Mouse (Mus musculus): Measurements from ENCODE around the gene Trim60.

Gene Trim60

DNA sequence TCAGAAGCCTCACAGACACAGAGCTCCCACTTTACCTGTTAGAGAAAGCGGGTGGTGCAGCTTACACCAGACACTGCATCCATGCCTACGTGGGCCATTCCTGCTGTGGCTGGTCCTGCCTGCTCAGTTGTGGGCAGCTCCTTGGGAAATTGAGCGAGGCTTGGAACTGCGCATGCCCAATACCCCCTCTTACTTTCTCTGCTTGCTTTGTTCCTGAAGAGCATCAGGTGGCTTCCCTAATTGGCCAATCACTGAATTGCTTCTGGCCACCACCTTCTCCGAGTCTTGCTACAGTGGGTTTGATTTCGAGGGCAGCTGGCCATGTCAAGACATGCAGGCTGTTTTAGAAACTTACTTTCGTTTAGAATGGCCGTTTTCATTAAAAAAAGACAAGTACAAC lies at the start of gene Trim60, which contains the start of gene Trim61:
Gene Trim60 (minus strand): TSS at position 162 of the 400 bp plus-strand sequence.
Gene Trim61 (minus strand): TSS at position 101 of the 400 bp plus-strand sequence.
- DNase-seq = no peak

GRCm38 (mm10) chr8:65067694-65068472 lies 49.5 kb upstream of the Trim60 start:
- DNase-seq = no peak

GRCm38 (mm10) chr8:65067031-65067430 lies 48.6 kb upstream of the Trim60 start:
- DNase-seq = no peak

- DNase-seq = no peak
Observed at GRCm38 (mm10) chr8:65065622-65066021, 47.2 kb upstream of the Trim60 start.

- DNase-seq = no peak
Observed at GRCm38 (mm10) chr8:65064071-65064470, 45.7 kb upstream of the Trim60 start.

- DNase-seq = no peak
Observed at GRCm38 (mm10) chr8:65062195-65062594, 43.8 kb upstream of the Trim60 start.

GRCm38 (mm10) chr8:65056722-65057121 lies 38.3 kb upstream of the Trim60 start:
- no peak for DNase-seq

GRCm38 (mm10) chr8:65053968-65054367 lies 35.6 kb upstream of the Trim60 start:
- no peak for DNase-seq

GRCm38 (mm10) chr8:65053554-65053953 lies 35.2 kb upstream of the Trim60 start:
- no peak for DNase-seq

DNA sequence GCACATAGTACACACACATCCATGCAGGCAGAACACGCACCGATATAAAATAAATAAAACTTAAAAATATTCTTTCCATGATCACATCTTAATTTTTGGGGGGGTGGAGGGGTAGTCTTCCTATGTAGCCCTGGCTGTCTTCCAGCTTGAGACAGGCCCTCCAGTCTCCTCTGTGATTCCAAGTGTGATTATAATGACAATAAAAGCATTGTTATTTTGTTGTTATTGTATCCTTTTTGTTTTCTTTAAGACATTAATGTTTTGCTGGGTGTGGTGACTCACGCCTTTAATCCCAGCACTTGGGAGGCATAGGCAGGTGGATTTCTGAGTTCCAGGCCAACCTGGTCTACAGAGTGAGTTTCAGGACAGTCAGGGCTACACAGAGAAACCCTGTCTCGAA lies 29.4 kb upstream of the Trim60 start:
- no peak for DNase-seq

DNA sequence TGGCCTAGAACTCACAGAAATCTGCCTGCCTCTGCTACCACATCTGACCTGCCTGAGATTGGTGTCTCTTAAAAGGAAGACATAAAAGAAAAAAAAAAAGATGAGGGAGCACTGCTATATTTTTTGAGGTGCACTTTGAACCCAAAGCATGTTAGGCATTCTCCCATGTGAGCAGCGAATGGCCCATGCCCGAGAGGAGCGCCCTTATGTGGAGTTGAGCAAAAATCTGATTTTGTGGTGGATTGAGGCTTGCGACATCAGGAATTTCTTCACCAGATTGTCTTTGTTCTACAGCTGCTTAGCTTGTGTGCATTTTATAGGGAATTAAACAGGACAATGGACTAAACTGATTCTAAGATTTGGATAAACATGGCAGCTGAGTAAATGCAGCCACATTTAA lies 28.8 kb upstream of the Trim60 start:
- no peak for DNase-seq

- DNase-seq = no peak
Observed at GRCm38 (mm10) chr8:65046565-65046964, 28.2 kb upstream of the Trim60 start.

- peak; percentile 61 to 70 for DNase-seq
Observed at GRCm38 (mm10) chr8:65037117-65037533, 18.7 kb upstream of the Trim60 start, which contains the start of gene Apela. Gene Apela, minus strand, starts transcription at chr8:65037336.

GRCm38 (mm10) chr8:65034136-65034535 lies 15.8 kb upstream of the Trim60 start:
- DNase-seq = no peak

DNA sequence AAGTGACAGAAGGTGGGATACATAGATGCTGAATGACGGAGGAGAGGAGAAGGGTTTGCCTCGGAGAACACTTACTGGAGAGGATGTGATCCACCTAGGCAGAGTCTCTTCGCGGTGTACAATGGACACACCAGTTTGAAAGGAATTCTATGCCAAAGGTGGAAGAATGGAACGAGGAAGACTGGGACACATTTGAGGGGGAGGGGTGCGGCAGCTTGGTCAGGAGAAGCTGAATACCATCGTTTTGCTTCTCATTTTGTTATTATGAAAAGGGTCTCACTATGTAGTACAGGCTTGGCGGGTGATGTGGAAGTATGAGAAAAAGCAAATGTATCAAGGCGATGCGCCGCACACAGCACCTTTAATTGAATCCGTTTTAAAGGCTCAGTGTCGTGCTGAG lies 14.7 kb upstream of the Trim60 start:
- no peak for DNase-seq

DNA sequence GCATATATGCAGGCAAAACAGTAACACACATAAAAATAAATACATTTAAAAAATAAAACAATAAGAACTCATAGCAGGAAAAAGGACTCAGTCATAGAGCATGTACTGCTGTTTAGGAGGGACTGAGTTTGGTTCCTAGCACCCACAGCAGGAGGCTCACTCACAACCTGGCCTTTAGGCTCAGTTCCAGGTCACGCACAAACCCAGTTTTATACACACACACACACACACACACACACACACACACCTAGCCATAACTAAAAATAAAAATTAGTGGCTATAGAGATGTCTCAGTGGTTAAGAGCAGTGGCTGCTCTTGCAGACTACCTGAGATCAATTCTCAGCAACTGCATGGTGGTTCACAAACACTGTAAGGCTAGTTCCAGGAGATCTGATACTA lies 13.7 kb upstream of the Trim60 start:
- no peak for DNase-seq

DNA sequence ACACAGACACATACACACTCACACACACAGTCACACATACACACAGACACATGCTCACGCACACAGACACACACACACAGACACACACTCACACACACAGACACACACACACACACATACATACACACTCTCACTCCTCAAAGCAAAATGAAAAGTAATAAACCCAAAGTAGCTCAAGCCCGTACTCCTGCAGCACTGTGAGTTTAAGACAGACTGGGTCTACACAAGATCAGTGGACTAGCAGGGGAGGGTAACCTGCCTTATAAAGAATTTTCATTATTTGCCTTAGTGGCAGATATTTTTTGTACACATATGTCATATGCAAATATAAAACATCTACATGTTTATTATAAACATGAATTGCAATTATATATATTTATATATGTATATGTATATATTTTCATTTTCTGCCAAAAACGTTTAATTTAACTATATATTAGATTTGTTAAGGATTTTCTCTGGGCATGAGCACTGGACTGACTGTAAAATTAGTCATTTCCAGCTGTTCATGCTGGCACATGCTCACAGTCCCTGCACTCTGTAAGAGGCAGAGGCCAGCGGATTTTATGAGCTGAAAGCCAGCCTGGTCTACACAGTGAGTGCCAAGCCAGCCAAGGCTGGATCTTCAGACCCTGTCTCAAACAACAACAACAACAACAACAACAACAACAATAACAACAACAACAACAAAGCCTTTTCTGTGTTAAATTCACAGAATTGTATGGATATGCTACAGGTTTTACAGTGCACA lies 12.5 kb upstream of the Trim60 start:
- no peak for DNase-seq

DNA sequence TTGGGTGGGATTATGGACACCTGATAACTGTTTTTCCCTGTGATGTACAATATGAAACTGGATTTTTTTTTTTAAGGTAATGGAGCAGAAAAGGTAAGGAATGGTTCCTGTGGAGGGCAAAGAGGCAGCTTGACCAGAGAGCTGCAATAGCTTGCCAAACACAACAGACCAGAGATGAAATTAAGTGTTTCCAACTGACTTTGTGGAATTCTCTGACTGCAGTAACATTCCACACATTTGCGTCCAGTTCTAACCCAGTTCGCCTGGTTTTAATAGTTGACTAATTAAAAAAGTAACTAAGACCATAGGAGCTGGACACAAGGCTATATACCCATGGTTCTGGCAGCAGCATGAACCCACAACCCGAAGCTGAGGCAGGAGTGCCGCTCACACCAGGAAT lies 11.4 kb upstream of the Trim60 start:
- peak in 1 of 2 experiments; percentile 35 for DNase-seq

GRCm38 (mm10) chr8:65028959-65029686 lies 10.7 kb upstream of the Trim60 start:
- DNase-seq = no peak

DNA sequence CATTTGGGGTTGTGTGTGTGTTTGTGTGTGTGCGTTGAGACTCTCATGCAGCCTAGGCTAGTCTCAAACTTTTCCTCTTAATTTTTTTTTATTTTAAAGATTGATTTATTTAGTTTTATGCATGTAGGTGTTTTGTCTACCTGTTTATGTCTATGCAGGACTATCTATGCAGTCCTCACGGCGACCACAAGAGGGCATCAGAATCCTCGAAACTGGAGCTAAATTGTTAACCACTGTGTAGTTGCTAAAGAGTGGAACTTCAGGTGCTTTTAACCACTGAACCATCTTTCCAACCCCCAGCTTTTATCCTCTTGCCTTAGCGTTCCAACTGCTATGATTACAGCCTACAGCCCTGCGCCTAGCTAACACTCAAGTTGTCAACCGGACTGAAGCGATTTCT lies 4.1 kb upstream of the Trim60 start:
- peak; percentile 65 to 88 for DNase-seq

GRCm38 (mm10) chr8:65007616-65008015 lies 10.8 kb downstream of the Trim60 start:
- DNase-seq = peak; percentile 11 to 29

- no peak for DNase-seq
Observed at GRCm38 (mm10) chr8:64998806-64999365, 19.5 kb downstream of the Trim60 start.

DNA sequence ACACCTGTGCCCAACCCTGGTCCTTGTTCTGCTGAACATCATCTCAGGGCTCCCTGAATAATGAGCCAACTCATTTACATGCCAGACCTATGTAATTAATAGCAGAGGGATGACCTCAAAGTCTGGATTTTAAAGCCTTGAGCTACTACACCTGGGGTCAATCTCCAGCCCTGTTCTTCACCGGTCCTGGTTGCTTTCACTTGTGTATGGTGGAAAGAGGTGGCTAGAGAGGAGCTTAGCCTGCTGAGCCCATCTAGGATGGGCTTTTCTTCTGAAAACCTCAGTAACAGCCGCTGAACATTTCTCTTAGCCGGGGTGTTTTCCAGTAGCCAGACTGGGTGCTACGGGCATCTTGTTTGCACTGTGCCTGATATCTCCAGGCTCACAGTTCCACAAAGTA lies 30.7 kb downstream of the Trim60 start, which contains the start of gene Trim75:
Gene Trim75 (minus strand): TSS at position 101 of the 400 bp plus-strand sequence.
- DNase-seq = no peak
